Mouse (Mus musculus) frontal cortex, postnatal 10 days (tissue): ENCODE results near the gene Cdc14a.

Experiments
- DNase-seq, 2 experiments: peaks; one replicate each; pipeline ENCODE4 v3.0.0; 2022; ENCODE audit warnings: low spot score in 2 of 2, mixed read lengths in 1 of 2

Cdc14a gene

DNA sequence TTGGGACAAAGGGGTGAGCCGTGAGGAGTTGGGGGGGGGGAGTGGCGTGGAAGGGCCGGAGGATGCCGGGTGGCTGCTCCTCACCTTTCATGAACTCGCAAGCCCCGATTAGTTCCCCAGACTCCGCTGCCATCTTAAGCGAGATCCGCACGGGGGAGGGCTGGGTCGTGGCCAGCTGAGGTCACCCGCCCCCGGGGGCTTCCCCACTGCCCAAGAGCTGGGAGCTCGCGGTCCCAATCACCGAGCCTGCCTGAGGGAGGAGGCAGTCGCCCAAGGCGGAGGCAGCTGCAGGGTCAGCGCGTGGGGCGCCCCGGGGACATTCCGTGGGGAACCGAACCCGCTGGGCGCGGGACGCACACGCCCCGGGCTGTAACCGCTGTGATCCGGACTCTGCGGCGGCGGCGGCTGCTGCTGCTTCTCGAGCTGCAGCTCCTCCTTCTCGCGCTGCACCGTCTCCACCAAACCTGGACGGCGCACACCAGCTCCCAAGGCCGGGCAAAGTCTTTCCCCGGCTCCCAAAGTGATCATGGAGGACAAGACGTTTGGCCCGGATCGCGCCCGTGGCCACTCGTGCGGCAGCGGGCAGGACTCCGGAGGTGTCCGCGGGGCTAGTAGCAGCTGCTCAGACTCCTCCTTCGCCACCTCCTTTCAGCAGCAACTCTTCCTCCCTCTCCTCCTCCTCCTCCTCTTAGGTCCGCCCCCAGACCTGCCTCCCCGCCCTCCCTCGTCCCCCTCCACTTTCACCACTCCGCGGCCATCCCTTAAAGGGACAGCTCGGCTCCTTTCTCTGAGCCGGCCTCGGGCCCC lies at the start of gene Cdc14a:
TSS of gene Cdc14a (minus strand) at position 680 of the 807 bp plus-strand sequence.
- DNase-seq = peak; percentile 67 to 72

DNA sequence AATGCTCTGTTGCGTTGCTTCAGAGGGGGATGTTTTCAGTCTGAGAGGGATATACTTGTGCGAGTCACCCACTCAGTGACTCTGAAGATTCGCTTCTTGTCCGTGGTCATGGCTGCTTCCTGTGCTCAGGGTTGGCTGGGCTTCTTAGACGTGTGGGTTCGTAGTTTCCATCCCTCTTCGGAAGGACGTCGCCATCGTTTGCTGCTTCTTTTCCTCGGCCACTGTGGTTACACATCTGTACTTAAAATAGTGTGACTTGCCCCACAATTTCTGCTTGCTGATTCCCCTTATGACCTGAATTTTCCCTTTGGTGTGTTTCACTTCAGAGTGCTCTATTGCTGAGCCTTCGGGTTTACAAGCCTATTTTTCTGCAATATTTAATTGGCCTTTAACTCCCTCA lies 41.9 kb upstream of the Cdc14a start:
- no peak for DNase-seq

DNA sequence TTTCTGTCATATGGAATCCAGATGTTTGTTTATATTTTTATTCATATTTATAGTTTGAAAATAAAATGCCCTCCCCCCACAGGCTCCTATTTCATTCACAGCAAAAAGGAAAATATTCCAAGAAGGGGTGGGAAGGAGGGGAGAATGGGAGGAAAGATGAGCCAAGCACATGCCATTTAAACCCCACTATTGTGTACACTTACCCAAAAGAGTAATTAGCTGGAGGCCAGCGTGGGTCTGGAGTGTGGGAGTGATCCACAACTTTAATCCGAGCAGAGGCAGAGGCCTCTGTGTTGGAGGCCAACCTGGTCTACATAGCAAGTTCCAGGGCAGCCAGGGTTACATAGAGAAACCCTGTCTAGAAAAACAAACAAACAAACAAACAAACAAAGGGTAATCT lies 40.5 kb upstream of the Cdc14a start:
- no peak for DNase-seq

DNA sequence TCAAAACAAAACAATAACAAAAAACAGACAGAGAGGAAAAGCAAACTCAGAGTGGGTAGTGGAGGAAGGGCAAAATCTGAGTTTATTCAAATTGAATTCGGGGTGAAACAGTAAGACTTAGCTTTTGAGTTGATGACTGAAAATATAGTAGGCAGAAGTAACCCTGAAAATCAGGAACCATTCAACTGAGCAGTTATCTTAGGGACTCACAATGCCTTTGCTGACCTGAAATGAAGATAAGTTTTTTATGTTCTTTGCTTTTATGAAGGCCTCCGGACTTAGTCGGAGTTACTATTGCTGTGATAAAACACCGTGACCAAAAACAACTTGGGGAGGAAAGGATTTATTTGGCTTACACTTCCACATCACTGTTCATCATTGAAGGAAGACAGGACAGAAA lies 37.2 kb upstream of the Cdc14a start:
- DNase-seq = no peak

DNA sequence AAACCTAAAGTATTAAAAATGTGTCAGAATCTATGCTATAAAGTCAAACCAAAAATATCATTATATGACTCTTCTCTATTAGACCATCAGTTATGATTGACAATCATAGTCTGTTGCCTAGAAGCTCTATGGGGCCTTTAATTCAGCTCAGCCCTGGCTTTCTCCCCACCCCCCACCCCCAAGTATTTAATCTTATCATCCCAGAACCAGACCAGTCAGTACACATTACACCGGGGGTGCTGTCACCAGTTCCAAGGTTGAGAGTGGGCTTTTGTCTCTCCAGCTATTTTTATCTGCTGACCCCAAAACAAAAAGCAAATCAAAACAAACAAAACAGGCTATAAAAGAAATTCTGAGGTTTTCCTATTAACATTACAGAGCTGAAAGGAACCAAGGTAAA lies 30.7 kb upstream of the Cdc14a start:
- DNase-seq = no peak

DNA sequence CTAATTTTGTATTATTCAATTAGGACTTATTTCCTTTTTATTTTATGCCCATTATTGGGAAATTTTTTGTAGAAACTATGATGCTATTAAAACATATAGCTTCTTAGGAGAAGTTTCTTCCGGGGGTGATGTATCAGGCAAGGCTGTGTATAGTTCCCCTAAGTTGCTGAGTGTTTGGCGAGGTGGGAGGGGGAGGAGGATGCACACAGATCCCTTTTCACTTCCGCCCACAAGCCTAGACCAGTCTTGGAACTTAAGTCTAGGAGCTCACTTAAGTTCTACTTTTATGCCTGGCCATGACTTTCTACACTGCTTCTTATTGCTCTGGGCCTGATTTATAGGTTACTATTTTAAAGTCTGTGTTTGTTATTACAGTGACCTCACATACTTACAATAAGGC lies 26.9 kb upstream of the Cdc14a start:
- no peak for DNase-seq

DNA sequence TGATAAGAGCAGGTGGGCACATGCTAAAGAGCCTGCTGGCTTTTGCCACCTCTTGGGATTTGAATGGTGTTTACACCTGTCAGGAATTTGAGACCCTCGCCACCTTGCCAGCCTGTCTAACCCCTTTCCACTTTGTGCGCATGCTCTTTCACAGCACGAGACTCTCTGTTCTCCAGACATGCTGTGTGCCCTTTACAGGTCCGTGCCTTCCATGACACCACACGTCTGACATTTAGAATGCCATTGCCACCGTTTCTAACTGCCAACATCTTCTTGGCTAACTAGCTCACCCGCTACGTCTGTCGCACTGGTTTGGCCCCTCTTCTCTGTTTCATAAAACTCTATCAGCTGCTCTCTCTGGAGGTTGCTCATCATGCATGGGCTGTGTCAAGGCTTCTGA lies 20.5 kb upstream of the Cdc14a start:
- DNase-seq = no peak

DNA sequence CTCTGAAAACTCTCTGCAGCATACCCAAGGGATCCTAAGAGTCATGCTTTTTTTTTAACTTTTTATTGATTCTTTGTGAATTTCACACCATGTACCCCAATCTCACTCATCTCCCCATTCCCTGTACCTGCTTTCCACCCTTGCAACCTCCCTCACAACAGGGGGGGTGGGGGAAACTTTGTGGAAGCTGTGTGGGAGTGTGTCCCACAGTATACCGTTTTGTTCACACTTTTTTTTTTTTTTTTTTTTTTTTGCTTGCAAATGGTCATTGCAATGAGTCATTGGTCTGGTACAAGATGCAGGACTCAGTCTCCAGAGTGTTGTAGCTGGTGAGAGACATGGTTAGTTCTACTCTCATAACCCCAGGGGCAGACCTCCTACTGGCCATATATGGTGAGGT lies 19.0 kb upstream of the Cdc14a start:
- DNase-seq = no peak

DNA sequence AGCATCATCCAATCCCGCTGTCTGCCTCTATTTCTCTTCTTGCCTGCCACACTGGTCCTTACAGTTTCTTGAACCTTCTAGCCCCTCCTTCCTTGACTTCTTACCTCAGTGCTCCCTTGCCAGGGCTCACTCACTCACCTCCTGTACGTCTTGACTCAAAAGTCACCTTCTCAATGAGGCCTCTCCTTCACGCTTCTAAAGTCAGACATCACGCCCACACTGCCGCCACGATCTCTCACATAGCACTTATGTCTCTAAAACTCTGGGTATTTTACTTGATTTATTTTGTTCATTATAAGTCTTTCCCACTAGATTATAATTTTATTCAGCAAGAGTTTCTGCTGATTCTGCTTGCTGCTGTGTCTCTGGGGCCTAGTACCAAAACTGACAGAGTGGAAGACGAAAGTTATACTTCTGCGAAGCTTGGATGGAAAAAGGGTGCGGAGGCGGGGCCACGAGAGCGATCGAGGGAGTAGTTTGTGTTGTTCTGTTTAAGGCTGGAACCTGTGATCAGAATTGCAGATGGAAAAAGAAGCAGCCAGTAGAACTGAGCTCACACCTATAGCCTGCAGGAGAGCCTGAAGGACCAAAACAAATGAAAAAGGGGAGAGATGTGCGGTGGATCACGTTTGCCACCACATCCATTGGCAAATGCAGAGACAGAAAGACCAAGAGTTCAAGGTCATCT lies 17.8 kb upstream of the Cdc14a start:
- DNase-seq = no peak

DNA sequence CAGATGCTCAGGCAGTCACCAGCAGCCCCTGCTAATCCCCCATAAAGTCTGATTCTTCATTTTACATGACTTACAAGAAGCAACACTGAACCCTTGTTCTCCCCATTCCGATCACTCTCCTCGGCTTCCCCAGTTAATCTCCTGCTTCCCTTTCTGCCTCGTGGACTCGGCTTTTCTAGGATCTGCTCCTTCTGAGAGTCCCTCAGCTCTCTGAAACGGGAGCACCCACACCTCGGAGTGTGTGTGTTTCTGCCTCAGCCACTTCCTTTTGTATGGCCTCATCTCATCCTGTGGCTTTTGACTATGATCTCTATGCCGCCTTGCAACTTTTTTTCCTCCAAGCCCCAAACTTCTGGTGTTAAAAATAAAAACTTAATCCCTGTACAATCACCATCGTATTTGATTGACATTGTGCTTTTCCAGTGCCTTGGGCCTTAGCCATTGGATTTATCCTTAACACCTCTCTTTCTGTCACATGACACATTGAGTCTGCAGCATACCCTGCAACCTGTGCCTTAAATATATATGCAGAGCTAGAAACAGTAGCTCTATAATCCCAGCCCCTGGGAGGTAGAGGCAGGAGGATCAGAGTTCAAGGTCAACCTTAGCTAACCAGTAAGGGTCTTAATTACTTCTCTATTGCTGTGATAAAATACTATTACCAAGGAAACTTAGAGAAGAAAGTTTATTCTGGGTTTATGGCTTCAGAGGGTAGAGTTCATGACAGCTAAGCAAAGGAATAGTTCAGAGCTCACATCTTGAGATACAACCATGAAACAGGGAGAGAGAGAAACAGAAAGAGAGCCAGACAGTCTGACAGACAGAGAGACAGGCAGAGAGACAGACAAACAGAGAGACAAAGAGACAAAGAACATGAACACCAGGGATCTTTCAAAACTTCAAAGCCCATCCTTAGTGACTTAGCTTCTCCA lies 16.5 kb upstream of the Cdc14a start:
- DNase-seq = no peak

DNA sequence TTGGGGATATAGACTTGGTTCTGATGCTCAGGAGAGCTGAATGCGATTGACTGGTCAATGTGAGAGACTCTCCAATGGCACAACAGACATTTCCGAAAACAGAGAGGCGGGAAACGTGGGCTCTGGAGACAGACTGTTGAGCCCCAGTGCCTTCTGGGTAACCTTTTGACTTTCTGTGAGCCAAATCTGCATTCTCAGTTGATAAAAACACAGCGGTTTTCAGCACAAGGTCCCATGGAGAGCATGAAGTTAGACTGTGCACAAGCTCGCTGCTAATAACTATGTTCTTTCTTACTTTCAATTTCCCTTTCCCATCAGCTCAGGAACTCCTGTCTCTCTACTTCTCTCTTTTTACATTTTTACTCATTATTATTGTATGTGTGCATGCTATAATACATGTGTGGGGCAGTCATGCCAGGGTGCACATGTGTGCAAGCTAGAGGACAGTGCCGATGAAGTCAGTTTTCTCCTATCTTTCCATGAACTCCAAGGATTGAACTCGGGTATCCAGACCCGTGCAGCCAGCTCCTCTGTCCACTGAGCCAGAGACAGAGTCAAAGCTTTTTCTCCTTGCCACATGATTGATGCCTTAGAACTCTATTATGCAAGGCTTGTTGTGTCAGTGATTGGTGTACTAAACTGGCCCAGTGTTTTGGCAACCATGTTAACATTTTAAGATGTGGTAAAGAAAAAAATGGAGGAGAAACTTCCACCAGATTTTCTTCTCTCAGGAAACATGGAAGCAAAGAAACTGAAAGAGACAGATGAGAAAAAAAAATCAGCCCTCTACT lies 13.2 kb upstream of the Cdc14a start:
- DNase-seq = no peak

DNA sequence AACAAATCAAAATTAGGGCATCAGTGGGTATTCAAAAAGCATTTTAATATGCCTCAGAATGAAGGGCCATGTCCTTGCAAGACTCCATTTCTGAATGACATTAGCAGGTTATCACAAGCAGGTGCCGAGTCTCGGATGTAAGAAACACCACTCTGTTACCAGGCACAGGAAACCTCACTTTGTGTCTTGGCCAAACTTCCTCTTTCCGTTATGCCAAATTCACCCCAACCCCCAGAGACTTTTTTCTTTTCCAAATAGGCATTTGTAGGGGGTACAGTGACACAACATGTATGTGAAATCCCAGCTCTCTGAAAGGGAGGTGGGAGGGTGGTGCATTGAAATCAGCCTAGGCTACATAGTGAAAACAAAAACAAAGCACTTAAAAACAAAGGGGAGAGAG lies 12.3 kb upstream of the Cdc14a start:
- no peak for DNase-seq

DNA sequence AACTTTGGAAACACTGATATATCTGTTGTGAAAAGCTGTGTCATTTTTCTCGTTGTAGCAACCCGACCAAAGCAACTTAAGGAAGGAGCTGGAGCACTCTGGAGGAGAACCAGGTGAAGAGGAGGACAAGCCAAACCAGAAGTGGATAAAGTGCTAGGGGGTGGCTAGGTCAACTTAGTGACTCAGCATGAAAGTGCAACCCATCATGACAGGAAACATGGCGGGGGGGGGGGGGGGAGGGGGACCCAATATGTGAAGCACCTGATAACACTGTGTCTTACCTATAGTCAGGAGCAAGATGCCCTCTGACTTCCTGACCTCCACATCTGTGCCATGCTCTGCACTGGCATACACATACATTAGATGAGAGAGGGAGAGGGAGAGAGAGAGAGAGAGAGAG lies 10.9 kb upstream of the Cdc14a start:
- DNase-seq = no peak

DNA sequence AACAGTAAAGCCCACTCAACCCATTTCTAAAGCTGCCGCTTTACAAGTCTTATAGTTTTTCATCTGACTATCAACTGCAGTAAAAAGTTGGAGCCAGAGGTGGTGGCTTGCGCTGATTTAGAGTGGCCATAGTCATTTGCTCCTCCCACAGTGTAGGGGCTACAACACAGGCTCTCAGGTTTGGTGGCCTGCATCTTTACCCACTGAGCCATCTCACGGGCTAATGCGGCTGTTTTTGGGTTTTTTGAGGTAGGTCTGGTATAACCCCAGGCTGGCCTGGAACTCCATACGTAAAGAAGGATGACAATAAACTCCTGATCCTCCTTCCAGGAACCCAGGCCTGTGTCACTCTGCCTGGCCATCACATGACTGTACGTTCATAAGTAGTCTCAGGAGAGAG lies 2.1 kb upstream of the Cdc14a start:
- DNase-seq = no peak

DNA sequence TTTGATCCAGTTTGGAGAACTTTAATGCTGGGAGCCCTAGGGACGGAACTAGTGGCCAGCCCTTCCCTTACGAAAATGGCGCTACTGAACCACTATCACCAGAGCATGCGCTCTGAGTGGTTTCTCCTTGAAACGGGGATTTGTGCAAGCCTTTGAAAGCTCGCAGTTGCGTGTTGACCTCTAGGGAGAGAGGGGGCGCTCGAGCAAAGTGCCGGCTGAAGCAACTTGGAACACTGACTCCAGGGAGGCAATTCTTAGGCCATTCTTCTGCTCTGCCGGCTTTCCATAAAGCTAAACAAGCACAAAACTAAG lies 1.1 kb upstream of the Cdc14a start:
- DNase-seq = peak; percentile 54 to 73

DNA sequence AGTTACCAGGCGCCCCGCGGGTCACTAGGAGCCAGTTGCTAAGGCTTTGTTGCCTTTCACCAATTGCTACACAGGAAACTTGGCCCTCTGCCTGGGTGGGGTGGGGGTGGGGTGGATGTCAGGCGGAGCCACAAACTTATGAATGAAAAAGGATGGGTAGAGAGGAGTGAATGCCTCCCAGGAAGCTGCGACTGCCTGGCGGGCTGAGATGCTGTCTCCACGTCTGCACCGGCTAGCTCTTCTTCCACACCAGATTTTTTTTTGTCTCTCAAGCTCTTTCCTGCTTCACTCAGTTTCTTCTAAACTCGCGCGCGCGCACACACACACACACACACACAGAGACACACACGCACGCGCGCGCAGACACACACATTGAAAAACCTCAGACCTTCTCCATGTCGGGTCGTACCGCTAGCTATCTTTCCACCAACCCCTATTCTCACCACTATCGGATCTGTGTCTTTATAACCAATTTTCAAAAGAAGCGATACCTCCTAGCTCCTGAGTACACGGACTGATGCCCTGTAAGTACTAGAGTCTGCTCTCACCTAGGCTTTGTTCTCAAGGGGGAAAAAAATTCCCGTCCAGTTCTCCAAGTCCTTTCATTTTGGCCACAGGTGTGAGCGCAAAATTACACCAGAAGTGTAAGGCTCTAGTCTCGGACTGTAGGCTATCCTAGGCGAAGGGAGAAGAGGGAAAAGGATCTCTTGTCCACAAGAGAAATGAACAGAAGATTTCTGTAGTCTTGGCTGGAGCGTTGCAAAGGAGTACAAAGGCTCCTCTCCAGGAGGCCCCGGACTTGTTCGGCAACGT lies 534 bp upstream of the Cdc14a start:
- DNase-seq = peak in 1 of 2 experiments; percentile 17

DNA sequence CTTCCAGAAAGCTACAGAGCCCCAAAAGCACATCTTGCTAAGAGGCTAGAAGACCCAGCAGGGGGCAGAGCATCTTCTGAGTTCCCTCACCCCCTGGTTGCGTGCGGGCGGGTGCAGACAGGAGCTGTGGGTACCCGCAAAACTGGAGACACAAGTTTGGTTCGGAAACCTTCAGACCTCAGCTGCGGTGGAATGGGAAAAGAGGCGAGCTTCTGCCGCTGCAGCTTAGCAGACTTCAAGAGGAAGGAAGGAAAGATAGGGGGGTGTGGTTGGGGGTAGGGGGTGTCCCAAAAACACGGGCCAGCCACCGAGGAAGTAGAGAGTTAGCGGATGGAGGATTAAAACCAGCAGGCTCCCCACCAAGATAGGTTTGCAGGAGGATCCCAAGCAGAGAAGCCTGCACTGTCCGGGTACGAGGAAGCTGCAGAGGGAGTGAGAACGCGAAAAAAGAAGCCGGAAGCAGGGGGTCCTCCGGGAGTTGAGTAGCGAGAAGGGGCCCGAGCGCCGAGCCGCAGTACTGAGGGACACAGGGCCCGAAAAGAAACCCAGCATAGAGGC lies 958 bp downstream of the Cdc14a start:
- peak; percentile 34 to 59 for DNase-seq

DNA sequence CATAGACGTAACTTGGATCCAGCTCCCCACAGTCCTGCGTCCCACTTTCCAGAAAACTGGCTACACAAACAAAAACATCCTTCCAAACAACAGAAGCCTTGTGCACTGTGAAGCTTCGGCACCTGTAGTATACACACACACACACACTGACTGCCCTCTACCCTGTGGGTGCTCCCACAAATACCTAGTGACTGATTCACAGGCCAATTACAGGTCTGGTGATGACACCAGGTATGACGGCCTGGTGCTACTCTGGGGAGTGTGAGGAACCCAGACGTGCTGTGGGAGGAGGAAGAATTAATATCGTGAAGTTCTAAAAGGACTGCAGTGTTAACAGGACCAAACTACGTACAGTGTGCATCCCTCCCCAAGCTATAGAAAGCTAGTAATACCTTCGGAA lies 1.8 kb downstream of the Cdc14a start:
- DNase-seq = no peak

DNA sequence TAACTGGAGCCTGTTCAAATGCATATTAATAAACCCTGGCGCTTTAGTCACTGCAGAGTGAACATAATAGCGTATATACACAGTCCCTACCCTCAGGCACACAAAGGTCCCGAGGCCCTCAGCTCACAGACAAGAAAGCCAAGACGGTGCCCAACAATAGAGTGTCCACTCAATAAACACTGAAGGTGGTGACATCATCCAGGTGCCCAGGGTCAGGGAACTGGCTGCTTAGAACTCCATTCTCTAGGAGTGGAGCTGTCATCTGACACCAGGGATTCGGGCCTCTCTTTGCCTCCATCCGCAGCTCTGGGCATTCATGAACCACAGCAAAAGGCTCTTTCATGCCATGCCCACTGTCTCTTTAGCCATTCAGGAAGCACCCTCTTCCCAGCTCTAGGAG lies 2.7 kb downstream of the Cdc14a start:
- DNase-seq = no peak

DNA sequence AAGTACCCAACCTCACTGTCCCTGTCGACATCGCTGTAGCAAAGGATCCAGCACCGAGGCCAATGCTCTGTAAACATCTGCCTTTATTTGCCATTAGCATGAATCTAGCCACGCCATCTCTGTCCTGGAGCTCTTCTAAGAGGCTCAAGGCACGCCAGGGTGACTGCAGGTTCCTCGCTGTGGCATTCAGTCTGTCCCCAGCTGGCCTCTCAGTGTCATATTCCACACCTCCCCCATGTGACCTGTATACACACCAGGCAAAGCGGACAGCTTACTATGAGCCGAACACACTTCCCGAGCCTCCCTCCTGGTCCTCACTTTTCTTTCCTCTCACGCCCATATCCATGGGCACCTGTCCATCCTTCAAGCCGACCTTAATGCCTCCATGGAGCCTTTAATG lies 4.0 kb downstream of the Cdc14a start:
- DNase-seq = no peak

DNA sequence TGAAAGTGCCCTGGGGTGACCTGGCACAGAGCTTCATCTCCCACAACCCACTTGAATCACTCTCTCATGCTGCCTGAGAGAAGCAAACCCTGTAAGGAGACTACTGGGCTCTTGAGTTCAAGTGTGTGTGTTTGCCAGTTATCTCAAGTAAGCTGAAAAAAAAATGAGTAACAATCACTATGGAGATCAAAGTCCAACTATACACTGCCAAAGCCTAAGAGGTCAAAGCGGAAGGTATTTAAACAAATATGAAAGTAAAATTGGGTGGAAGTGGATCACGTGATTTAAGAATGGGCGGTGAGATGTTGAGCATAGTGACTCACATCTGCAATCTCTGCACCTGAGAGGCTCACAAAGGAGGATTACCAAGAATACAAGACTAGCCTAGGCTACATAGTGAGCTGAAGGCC lies 9.4 kb downstream of the Cdc14a start:
- no peak for DNase-seq
